Mouse (Mus musculus): ENCODE data around the gene Fam198a. TPM values are rescaled to one million over a fixed set of nuclear protein-coding genes. Genes with fewer than 3 reads are reported as not detected.
"Not testable (repeated sequence)": the region's sequence is repeated elsewhere in the genome, so short reads cannot be mapped to it uniquely, and the experiment has no call there.

The Fam198a gene
- polyA plus RNA-seq, 1 experiment from 2014 or later: 2.1 TPM

GRCm38 (mm10) chr9:122014241-122014667 is 63.5 kb downstream of the Fam198a start:
- 12% methylated on average over 10 of the region's 10 CpGs for WGBS
- no peak overlapping the region for H3K27ac ChIP-seq
- no peaks in the 10 kb centered on the region for H3K27me3 ChIP-seq
- H3K4me3 ChIP-seq: no peak overlapping the region
- no peak overlapping the region for H3K9ac ChIP-seq
- 0 out of 2 replicates have a peak, but pooled peaks have one; percentile 47 for ATAC-seq (ENCODE audit: low FRiP score)
- peaks cover 10% of the 10 kb centered on the region for H3K4me1 ChIP-seq (replicated peaks)
- H3K9me3 ChIP-seq: no peaks in the 10 kb centered on the region
- no peaks in the 10 kb centered on the region for H3K36me3 ChIP-seq
- H3K4me2 ChIP-seq: no peak overlapping the region

- Histone ChIP-seq H3K27me3 (no peaks in the 10 kb centered on the region), H3K27ac (no peak overlapping the region), H3K9me3 (no peaks in the 10 kb centered on the region), H3K9ac (no peak overlapping the region), H3K36me3 (no peaks in the 10 kb centered on the region), H3K4me2 (no peak overlapping the region), H3K4me3 (no peak overlapping the region), H3K4me1 (replicated peaks) (peaks cover 12% of the 10 kb centered on the region)
- no peak for ATAC-seq (ENCODE audit: low FRiP score)
- WGBS: 80% methylated on average over 5 of the region's 5 CpGs
These were observed 67.3 kb downstream of the Fam198a start for GRCm38 (mm10) chr9:122018079-122018478.

GRCm38 (mm10) chr9:122018782-122019395 is 68.1 kb downstream of the Fam198a start:
- no peak overlapping the region for H3K9ac ChIP-seq
- WGBS: 16% methylated on average over 8 of the region's 8 CpGs
- H3K27me3 ChIP-seq: no peaks in the 10 kb centered on the region
- peaks cover 12% of the 10 kb centered on the region for H3K4me1 ChIP-seq (replicated peaks)
- no peak overlapping the region for H3K4me3 ChIP-seq
- no peaks in the 10 kb centered on the region for H3K9me3 ChIP-seq
- peak overlapping the region; percentile 3; the same call in 1 of the 2 replicates for H3K4me2 ChIP-seq
- peak; percentile 71 for ATAC-seq (ENCODE audit: low FRiP score)
- no peaks in the 10 kb centered on the region for H3K36me3 ChIP-seq
- H3K27ac ChIP-seq: peak overlapping the region; percentile 41

- Histone ChIP-seq H3K27me3 (no peaks in the 10 kb centered on the region), H3K9ac (no peak overlapping the region), H3K4me2 (no peak overlapping the region), H3K4me3 (no peak overlapping the region), H3K9me3 (no peaks in the 10 kb centered on the region), H3K4me1 (replicated peaks) (peaks cover 12% of the 10 kb centered on the region), H3K36me3 (no peaks in the 10 kb centered on the region), H3K27ac (no peak overlapping the region)
- 90% methylated on average over 4 of the region's 4 CpGs for WGBS
- ATAC-seq (ENCODE audit: low FRiP score): no peak
These were observed 69.5 kb downstream of the Fam198a start for GRCm38 (mm10) chr9:122020321-122020720.

- H3K36me3 ChIP-seq; H3K9ac ChIP-seq; H3K9me3 ChIP-seq; H3K27ac ChIP-seq; ATAC-seq (ENCODE audit: low FRiP score); H3K4me3 ChIP-seq; H3K27me3 ChIP-seq; H3K4me2 ChIP-seq: not testable (repeated sequence)
- 94% methylated on average over 4 of the region's 4 CpGs for WGBS
- peaks cover 19% of the 10 kb centered on the region for H3K4me1 ChIP-seq (replicated peaks)
These were observed 70.4 kb downstream of the Fam198a start for GRCm38 (mm10) chr9:122021171-122021570.

- H3K9ac ChIP-seq: no peak overlapping the region
- H3K27me3 ChIP-seq: no peaks in the 10 kb centered on the region
- no peaks in the 10 kb centered on the region for H3K36me3 ChIP-seq
- WGBS: 94% methylated on average over 5 of the region's 5 CpGs
- H3K27ac ChIP-seq: no peak overlapping the region
- ATAC-seq (ENCODE audit: low FRiP score): no peak
- peaks cover 23% of the 10 kb centered on the region for H3K4me1 ChIP-seq (replicated peaks)
- H3K9me3 ChIP-seq: no peaks in the 10 kb centered on the region
- no peak overlapping the region for H3K4me3 ChIP-seq
- H3K4me2 ChIP-seq: no peak overlapping the region
These were observed 70.8 kb downstream of the Fam198a start for GRCm38 (mm10) chr9:122021581-122021980.

- no peak overlapping the region for H3K9ac ChIP-seq
- no peak overlapping the region for H3K4me2 ChIP-seq
- no peak overlapping the region for H3K4me3 ChIP-seq
- no peaks in the 10 kb centered on the region for H3K9me3 ChIP-seq
- no peaks in the 10 kb centered on the region for H3K36me3 ChIP-seq
- no peak for ATAC-seq (ENCODE audit: low FRiP score)
- WGBS: 74% methylated on average over 9 of the region's 9 CpGs
- H3K27ac ChIP-seq: no peak overlapping the region
- H3K27me3 ChIP-seq: no peaks in the 10 kb centered on the region
- H3K4me1 ChIP-seq (replicated peaks): peaks cover 34% of the 10 kb centered on the region
These were observed 72.0 kb downstream of the Fam198a start for GRCm38 (mm10) chr9:122022776-122023175.

GRCm38 (mm10) chr9:122023873-122024272 is 73.1 kb downstream of the Fam198a start:
- ATAC-seq (ENCODE audit: low FRiP score): no peak
- Histone ChIP-seq H3K4me1 (replicated peaks) (peaks cover 30% of the 10 kb centered on the region), H3K9ac (no peak overlapping the region), H3K36me3 (no peaks in the 10 kb centered on the region), H3K9me3 (no peaks in the 10 kb centered on the region), H3K27me3 (no peaks in the 10 kb centered on the region), H3K27ac (no peak overlapping the region), H3K4me3 (no peak overlapping the region), H3K4me2 (no peak overlapping the region)
- WGBS: 83% methylated on average over 5 of the region's 5 CpGs

- ATAC-seq (ENCODE audit: low FRiP score): no peak
- 91% methylated on average over 6 of the region's 6 CpGs for WGBS
- Histone ChIP-seq H3K9ac (no peak overlapping the region), H3K4me3 (no peak overlapping the region), H3K36me3 (no peaks in the 10 kb centered on the region), H3K27ac (no peak overlapping the region), H3K4me2 (no peak overlapping the region), H3K4me1 (replicated peaks) (peaks cover 24% of the 10 kb centered on the region), H3K9me3 (no peaks in the 10 kb centered on the region), H3K27me3 (no peaks in the 10 kb centered on the region)
These were observed 73.6 kb downstream of the Fam198a start for GRCm38 (mm10) chr9:122024419-122024818.

- no peak for ATAC-seq (ENCODE audit: low FRiP score)
- H3K4me1 ChIP-seq (replicated peaks): peaks cover 28% of the 10 kb centered on the region
- no peak overlapping the region for H3K4me2 ChIP-seq
- H3K9me3 ChIP-seq: no peaks in the 10 kb centered on the region
- no peak overlapping the region for H3K9ac ChIP-seq
- no peak overlapping the region for H3K27ac ChIP-seq
- no peaks in the 10 kb centered on the region for H3K36me3 ChIP-seq
- 64% methylated on average over 7 of the region's 7 CpGs for WGBS
- H3K4me3 ChIP-seq: no peak overlapping the region
- no peaks in the 10 kb centered on the region for H3K27me3 ChIP-seq
These were observed 75.2 kb downstream of the Fam198a start for GRCm38 (mm10) chr9:122025855-122026590.

GRCm38 (mm10) chr9:122027081-122027913 is 76.5 kb downstream of the Fam198a start:
- Histone ChIP-seq H3K36me3 (no peaks in the 10 kb centered on the region), H3K27me3 (no peaks in the 10 kb centered on the region), H3K4me1 (replicated peaks) (peaks cover 29% of the 10 kb centered on the region), H3K4me3 (no peak overlapping the region), H3K27ac (peak overlapping the region; percentile 52), H3K9me3 (no peaks in the 10 kb centered on the region), H3K9ac (no peak overlapping the region), H3K4me2 (no peak overlapping the region)
- ATAC-seq (ENCODE audit: low FRiP score): 0 out of 2 replicates have a peak, but pooled peaks have one; percentile 16
- WGBS: 69% methylated on average over 6 of the region's 6 CpGs
